Mouse (Mus musculus) adrenal gland, postnatal 10 days (tissue): Measurements from ENCODE around the gene Fam124a. TPM values are rescaled to one million over a fixed set of nuclear protein-coding genes. Genes with fewer than 3 reads are reported as not detected.
A peak's percentile ranks its signal among the peaks of the same experiment; 100 is the strongest.
"Not testable (repeated sequence)": the region's sequence is repeated elsewhere in the genome, so short reads cannot be mapped to it uniquely, and the experiment has no call there.

ENCODE experiments used
- DNase-seq: peaks from one replicate; pipeline ENCODE4 v3.0.0; 2021; ENCODE audit warnings: mixed read lengths
- total RNA-seq, 2 experiments: library from RNA; stranded (reverse); gene quantifications; 2 replicates each; pipeline ENCODE4 v1.2.3; 2021

The Fam124a gene
- total RNA-seq, 2 experiments from 2014 or later: 3.7 to 4.1 TPM

DNA sequence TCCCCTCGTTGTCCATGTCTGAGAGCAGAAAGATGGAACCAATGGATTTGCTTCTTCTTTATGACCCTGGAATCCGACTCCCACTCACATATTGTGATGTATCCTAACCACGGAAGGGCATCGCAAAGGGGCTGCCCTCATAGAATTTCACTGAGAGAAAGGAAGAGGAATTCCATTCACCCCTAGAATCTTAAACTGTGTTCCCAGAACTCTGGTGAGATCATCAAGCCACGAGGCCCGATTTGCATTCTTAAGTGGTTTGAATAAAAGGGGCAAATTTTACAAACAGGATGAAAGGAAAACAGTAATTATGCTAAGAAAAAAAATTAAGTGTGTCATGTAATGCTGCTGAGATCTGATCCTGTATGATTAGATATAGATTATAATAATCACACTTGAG, 19.4 kb downstream of the Fam124a start:
- DNase-seq: no peak

DNA sequence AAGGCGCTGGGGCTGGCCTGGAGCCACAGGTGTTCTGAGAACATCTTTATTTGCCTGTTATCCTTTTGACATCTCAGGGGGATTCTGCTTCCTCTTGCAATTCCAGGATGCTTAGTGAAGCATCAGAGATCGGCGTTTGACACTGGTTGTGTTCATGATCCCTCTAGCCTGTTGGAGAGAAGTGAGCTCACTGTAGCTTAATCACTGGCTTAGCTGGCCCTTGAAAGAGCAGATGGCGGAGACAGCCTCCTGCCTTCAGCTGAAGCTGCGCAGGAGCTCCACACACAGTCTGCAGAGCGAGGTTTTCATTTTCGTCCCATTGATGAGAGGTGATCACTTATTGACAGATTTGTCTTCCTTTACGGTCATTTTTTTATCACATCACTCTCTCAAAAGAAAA, 20.3 kb downstream of the Fam124a start:
- DNase-seq: no peak

DNA sequence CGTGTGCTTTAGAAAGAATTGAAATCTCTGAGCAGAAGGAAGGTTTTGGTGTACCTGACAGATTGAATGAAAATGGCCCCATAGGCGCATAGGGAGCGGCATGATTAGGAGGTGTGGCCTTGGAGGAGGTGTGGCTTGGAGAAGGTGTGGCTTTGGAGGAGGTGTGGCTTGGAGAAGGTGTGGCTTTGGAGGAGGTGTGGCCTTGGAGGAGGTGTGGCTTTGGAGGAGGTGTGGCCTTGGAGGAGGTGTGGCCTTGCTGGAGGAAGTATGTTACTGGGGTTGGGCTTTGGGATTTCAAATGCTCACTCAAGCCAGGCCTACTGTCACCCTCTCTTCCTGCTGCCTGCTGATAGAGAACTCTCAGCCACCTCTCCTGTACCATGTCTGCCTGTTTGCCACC, 25.4 kb downstream of the Fam124a start:
- DNase-seq: no peak

DNA sequence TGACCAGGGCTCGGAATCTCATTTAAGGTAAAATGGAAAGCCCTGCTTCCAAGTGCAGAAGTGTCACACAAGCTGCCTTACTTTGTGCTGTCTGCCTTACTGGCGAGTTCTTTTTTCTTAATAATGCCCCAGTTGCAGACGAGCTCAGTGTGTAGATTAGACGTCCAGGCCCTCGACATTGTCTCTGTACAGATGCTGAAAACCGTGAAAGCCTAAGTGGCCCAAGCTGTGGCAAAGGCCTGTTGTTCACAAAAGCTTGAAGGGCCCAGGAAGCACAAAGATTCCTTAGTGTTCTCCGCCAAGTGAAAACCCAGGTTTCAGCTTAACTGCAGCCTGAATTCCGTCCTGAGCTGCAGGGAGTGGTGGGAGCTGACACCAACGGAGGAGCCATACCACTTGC, 26.2 kb downstream of the Fam124a start:
- DNase-seq: no peak

DNA sequence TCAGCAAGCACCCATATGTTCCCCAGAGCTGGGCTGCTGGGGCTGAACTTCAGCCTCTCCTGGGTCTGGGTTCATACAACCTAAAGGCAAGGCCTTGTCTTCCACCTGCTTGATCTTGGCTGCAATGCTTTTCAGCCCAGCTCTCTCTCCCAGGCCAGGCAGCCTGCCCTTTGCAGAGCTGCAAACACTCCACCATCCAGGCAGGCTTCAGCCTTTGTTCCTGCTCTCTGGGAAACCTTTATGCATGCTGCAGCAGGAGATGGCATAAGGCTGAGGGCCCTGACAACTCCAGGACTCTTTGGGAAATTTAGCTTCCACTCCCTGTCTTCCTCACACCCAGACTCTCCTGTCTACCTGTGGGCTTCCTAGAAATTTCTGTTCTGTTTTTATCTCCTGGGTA, 29.1 kb downstream of the Fam124a start:
- no peak for DNase-seq

DNA sequence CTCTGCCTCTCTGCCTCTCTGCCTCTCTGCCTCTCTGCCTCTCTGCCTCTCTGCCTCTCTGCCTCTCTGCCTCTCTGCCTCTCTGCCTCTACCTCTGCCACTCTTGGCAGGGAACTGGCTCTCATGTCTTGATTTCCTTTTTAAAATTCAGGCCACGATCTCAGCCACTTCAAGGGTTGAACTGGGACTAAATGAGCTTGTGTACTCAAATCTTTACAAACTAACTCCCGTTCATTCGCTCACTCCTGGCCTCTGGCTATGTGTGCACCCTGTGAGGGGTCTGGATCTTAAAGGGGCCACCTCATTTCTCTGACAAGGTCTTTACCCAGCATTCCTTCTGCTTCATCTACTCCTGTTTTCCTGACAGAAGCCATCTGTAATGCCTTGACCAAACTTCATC, 29.8 kb downstream of the Fam124a start:
- DNase-seq: no peak

DNA sequence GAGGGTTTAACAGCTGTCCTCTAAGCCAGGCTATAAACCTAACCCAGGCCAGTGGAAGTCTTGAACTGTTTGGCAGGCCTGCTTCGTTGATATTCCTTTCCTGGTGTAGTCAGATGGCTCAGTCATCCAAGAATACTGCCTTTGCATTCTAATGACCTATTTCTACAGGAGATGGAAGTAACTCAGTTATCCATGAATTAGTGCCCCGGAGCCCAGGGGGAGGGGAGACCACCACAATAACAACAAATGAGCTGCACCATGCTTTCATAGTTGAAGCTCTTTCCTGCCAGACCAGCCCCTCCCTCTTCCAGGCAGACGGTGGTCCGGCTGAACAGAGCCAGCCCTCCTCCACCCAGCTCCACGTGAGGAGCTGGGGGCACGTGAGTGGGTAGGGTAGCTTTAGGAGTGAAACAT, 44.6 kb downstream of the Fam124a start:
- DNase-seq: no peak

DNA sequence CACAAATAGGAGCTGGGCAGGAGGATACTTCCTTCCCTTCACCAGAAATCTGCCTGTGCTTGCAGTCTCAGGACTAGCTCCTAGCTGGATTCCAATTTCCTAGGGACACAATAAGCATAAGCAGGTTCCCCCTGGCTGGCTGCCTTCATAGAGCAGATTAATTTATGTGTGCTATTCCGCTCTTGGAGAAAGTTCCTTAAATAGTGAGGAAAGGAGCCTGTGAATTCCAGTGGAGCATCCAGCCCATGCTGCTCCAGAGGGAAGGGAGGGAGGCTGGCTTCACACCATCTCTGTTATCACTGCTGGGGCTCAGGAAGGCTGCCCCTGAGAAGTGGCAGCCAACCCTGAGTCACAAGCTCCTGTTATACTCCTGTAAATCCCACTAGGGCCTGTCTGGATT, 46.7 kb downstream of the Fam124a start:
- no peak for DNase-seq

DNA sequence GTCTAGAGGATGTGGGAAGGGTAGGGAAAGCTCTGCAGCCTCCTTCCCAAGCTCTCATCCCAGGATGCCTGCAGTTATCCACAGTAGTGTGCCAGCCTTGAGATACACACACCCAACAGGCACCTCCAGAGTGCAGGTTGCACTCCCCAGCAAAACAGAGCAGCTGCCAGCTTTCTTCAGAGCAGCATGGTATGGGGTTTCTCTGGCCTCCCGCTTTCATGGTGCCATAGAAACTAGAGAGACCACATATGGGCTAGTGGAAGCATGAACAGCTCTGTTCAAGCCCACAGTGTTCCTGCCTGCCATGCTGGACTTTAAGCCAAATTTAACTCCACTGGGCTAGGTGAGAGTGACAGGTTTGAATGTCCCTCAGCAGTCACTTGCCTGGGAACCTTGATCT, 47.3 kb downstream of the Fam124a start:
- DNase-seq: no peak

DNA sequence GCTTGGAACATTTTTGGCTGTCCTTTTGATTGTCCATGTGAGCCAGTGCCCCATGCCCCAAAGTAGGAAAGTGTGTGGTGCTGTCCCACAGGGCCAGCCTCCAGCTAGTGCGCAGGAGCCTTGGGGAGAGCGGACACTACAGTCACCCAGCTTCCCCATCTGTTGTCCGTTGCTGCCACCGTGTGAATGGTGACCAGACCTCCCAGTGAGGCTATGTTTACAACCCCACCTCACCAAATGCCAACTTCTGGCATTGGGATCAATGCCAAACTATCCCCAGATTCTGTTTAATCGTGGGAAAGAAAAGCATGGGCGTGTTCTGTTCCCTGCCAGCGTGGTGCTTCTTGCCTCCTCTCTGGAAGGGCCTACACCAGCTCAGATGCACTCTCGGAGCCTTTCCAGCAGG, 52.3 kb downstream of the Fam124a start:
- peak; percentile 36 for DNase-seq

DNA sequence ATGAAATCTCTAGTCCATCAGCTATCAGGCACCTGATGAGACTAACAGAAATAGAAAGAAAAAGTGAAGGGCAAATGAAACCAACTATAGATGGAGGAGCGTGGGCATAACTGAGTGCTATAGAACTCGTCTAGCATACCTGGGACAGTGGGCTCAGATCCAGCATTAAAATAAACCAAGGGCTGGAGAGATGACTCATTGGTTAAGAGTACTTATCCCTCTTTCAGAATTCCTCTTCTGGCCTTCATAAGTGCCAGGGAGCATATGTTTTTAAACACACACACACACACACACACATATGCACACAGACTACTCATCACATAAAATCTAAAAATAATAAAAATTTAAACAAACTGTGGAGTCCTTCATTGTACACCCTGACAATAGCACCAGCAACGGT, 54.4 kb downstream of the Fam124a start:
- DNase-seq: no peak

DNA sequence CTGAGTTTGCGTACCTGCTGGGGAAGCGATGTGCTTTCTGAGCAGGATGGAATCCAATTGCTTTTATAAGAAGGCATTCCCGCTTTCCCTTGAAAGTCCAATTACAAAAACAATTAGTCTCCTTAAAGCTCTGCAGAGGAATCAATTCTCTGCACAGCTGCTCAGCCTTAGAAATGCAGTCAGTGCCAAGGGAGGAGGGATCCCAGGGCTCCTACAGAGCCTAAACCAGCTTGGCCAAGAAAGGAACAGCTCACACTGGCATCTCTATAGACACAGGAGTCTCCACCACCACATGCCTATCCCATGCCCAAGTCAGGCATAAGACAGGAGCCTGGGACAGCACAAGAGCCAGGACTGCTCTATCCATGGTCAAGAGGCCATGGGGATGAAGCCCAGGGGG, 66.9 kb downstream of the Fam124a start:
- DNase-seq: no peak

DNA sequence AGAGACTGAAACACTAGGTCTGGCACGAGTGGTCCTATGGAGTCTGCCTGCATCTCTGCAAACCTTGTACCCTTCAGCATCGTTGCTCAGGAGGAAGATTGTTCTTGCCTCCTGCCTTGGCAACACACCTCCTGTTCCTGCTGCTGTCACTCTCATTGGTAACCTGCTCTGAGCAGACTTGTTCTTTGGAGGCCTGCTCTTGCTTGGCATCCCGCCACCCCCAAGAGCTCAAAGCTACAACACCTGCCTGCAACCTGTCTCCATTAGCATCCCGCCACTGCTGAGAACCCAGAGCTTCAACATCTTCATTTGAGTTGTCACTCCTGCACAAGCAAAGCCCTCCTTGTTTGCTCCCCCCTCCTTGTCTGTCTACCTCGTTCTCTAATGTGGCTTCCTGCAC, 72.4 kb downstream of the Fam124a start:
- no peak for DNase-seq

DNA sequence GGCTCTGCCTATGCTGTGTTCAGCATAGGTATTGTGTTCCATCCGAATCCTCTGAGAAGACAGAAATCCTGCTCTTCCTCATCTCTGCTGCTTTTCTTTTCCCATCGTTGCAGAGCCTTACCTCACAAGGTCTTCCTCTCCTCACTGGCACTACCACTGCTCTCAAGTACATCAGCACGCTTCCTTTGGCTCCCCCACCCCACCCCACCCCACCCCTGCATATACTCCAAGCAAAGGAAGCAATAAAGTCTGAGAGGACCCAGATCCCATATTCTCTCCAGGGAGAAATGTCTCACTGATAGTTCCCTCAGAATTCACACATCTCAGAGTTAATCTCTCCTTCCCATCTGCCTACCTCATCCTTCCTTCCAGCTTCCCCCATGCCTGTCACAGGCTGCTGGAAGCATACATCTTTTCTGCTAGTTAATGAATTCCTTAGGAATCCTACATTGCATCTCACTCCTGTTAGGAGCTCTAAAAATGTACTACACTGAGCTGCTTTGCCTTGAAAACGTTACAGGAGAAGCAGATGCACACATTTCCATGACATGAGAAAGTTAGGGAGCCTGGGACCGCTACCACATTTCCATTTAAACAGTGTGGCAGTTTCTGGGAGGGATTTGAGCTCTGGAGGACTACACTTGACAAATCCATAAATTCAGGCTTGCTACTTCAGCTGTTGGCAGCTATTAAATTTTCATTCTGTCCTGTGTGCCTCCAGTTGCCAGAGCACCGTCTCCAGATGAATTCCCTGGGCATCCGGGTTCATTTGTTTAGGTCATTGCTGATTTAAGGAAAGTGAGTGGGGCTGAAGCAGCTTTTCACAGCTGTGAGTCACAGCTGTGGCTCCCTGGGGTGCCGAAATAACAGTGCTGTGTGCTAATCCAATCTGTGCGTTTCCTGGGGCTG, 82.2 kb downstream of the Fam124a start:
- no peak for DNase-seq

DNA sequence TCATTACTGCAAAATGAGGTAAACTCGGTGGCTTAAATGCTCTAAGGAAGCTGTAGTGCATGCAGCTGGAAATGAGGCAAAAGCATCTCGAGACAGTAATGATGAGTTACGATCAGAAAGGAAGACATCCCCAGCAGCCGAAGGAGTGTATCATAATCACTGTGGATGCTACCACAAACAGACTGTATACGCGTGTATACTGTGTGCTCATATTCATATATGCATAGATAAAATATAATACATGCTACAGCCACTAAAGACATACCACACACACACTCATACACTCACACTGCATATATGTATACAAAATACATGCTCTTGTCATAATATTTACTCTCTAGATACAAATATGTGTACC, 82.8 kb downstream of the Fam124a start:
- no peak for DNase-seq

DNA sequence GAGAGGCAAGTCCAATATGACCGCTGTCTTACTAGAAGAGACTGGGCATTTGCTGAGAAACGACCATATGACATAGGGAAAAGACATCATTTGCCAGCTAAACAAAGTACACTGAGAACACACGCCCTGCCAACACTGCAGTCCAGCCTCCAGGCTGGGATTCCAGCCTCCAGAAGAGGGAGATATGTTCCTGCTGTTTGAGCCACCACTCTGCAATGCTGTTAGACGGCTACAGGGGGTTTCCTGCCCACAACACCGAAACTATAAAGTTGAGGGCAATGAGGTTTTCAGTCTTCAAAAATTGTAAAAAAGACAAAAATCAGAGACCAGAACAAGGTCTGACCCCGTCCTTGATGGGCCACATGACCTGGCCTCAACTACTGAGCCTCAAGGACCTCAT, 83.6 kb downstream of the Fam124a start:
- peak; percentile 20 for DNase-seq

DNA sequence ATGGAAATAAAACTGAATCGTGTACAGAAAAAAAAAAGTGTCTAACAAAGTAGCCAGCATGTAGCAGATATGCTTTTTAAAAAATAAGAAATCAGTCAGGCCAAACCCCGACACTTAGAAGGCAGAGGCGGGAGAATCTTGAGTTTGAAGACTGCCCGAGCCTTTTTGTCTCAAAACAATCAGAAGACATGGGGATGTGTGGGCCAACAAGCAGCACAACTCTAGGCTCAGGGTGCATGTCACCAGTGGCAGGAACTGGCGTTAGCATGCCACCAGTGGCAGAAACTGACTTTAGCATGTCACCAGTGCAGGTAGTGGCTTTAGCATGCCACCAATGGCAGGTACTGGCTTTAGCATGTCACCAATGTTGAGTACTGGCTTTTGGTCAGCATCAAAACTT, 84.0 kb downstream of the Fam124a start:
- DNase-seq: no peak

DNA sequence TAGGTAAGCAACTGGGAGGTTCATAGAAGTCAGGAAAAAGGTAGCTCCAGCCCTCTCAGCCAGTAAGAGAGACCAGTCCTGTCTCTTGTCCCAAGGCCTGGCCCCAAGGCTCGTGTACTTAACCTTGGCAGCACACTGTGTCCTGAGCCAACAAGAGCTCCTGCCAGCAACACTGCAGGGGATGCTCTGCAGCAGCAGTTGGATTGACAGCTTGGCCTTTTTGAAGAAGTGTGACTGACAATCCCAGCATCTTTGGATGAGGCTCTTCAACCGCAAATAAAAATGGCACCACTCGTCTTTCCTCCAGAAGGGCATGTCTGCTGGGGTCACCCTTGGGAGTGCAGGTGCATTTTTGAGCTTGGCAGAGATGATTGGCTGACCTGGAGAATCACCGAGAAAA, 84.9 kb downstream of the Fam124a start:
- no peak for DNase-seq

DNA sequence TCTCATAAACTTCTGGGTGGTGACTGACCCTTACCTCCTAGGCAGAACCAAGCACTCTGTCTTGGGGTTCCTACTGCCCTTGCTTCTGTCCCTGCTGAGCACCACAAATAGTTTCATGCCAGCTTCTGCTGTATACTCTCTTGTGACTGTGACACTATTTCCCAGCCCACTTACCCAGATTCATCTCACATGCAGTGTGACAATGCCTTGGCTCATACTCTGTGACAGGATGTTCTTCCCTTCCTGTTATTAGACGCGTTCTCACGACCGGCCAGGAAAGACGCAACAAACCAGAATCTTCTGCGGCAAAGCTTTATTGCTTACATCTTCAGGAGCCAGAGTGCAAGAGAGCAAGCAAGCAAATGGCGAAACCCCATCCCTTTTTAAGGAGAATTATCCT, 86.8 kb downstream of the Fam124a start:
- DNase-seq: not testable (repeated sequence)

DNA sequence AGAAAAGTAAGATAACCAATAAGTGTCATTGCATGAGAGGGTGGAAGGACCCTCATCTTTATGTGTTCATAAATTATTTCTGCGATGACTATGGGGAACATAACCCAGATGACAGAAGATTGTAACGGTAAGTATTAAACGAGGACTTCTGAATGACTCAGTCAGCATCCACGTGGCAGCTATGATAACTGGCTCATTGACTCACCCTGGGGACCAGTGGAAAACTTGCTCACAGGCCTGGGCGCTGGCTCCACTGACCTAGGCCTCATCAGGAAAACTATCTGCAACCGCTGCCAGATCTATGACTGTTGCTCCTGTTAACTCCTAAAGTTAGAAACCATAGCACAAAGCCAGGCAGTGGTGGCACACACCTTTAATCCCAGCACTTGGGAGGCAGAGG, 92.9 kb downstream of the Fam124a start:
- no peak for DNase-seq

DNA sequence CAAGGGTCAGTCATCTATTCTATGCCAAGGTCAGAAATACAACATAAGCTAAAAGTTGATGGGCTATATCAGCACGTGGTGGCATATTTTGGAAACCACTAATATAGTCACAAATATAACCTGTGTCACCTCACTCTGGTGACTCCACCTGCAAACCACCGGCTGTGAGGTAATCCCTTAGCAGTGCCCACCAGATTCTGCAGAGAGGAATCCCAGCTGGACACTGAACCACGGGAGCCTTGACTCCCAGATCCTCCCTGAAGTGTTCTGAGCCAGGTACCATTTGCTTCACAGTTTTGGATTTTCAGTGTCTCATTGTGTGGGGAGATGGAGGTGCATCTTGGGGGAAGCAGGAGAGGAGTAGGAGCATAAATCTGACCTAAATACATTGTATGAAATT, 94.8 kb downstream of the Fam124a start:
- no peak for DNase-seq

DNA sequence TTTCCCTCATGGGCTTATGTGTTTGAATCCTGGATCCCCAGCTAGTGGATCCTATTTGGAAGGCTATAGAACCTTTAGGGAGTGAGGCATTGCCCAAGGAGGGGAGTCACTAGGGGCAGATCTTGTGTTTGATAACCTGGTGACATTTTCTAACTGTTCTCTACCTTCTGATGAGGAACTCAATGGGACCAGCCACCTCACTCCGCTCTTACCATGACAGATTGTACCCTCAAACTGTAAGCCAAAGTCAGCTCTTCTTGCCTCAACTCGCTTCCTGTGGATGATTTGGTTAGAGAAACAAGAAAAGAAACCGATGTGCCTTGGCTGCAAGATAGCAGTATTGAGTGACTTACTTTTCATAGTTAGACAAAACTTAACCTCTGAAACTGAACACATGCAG, 96.2 kb downstream of the Fam124a start:
- DNase-seq: no peak

DNA sequence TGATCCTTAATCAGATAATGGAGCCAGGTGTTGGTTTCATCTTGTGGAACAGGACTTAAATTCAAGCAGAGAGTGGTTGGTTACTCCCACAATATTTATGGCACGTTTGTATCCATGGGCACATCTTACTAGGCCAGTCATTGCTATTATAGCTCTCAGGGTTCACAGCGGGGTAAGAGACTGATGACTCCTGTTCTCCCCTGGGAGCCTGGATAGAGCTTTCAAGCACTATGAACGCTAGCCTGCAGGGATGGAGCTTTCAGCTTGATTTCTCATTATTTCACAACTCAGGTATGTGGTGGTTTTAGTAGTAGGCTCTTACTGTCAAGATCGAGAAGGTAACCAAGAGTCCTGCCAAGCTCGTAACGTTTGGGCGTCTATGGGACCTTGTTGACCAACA, 100.5 kb downstream of the Fam124a start:
- no peak for DNase-seq

DNA sequence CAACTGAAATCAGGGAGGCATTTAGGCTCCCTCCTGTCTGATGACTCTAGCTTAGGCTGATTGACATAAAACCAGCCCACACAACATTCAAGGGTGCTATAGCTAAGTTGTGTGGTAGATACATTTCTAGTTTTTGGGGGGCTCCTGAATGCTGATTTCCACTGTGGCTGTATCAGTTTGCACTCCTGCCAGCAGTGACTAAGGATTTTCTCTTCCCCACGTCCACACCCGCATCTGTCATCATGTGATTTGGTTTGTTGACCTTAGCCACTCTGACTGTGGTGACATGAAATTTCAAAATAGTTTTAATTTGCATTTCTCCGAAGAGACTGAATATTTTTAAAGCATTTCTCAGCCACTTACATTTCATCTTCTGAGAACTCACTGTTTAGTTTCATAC, 101.9 kb downstream of the Fam124a start:
- no peak for DNase-seq
